Mouse (Mus musculus): ENCODE measurements around the gene Osbp2. TPM values are rescaled to one million over a fixed set of nuclear protein-coding genes. Genes with fewer than 3 reads are reported as not detected.

Osbp2 gene
- total RNA-seq, 2 experiments from 2014 or later: 0.45 to 0.47 TPM

- intact Hi-C loops (cut with DNase I; ENCODE audit: low total_unique reads): no loop called here
- DNase-seq: no peak
Measured at GRCm38 (mm10) chr11:3683696-3684095, 180.0 kb downstream of the Osbp2 start.

- no peak for DNase-seq
- intact Hi-C loops (cut with DNase I; ENCODE audit: low total_unique reads): no loop called here
Measured at GRCm38 (mm10) chr11:3679771-3680170, 183.9 kb downstream of the Osbp2 start.

- DNase-seq: no peak
- intact Hi-C loops (cut with DNase I; ENCODE audit: low total_unique reads): no loop called here
Measured at GRCm38 (mm10) chr11:3677204-3677603, 186.5 kb downstream of the Osbp2 start.

- intact Hi-C loops (cut with DNase I; ENCODE audit: low total_unique reads): no loop called here
- no peak for DNase-seq
Measured at GRCm38 (mm10) chr11:3676423-3676822, 187.3 kb downstream of the Osbp2 start.

GRCm38 (mm10) chr11:3674545-3674944, 189.2 kb downstream of the Osbp2 start:
- intact Hi-C loops (cut with DNase I; ENCODE audit: low total_unique reads): no loop called here
- no peak for DNase-seq

- intact Hi-C loops (cut with DNase I; ENCODE audit: low total_unique reads): no loop called here
- no peak for DNase-seq
Measured at GRCm38 (mm10) chr11:3671000-3671628, 192.6 kb downstream of the Osbp2 start.

- intact Hi-C loops (cut with DNase I; ENCODE audit: low total_unique reads): no loop called here
- no peak for DNase-seq
Measured at GRCm38 (mm10) chr11:3669849-3670248, 193.9 kb downstream of the Osbp2 start.

- DNase-seq: no peak
- intact Hi-C loops (cut with DNase I; ENCODE audit: low total_unique reads): no loop called here
Measured at GRCm38 (mm10) chr11:3668768-3669167, 194.9 kb downstream of the Osbp2 start.

- intact Hi-C loops (cut with DNase I; ENCODE audit: low total_unique reads): no loop called here
- DNase-seq: no peak
Measured at GRCm38 (mm10) chr11:3667506-3667905, 196.2 kb downstream of the Osbp2 start.

- intact Hi-C loops (cut with DNase I; ENCODE audit: low total_unique reads): no loop called here
- DNase-seq: no peak
Measured at GRCm38 (mm10) chr11:3661964-3662363, 201.7 kb downstream of the Osbp2 start.

Other genes starting within 250 kb of the Osbp2 start
- 10 to 100 TPM; 17.4 to 17.5 TPM for gene Morc2a, start 214.7 kb downstream of the Osbp2 start, total RNA-seq (2021)
- gene 4921536K21Rik, start 31.2 kb upstream of the Osbp2 start, total RNA-seq (2021): under 1 TPM; 0.10 to 0.11 TPM
- gene Dusp18, start 31.3 kb upstream of the Osbp2 start, total RNA-seq (2021): 1 to 10 TPM; 2.7 to 4.0 TPM
- 10 to 100 TPM; 17.4 to 20.3 TPM for gene Slc35e4, start 50.8 kb upstream of the Osbp2 start, total RNA-seq (2021)
- gene Tcn2, start 68.3 kb upstream of the Osbp2 start, total RNA-seq (2021): 10 to 100 TPM; 18.8 to 22.8 TPM
- gene Pes1, start 100.1 kb upstream of the Osbp2 start, total RNA-seq (2021): 10 to 100 TPM; 32.2 to 37.1 TPM
- gene 4930556J24Rik, start 112.9 kb upstream of the Osbp2 start, total RNA-seq (2021): not detected
- gene Gal3st1, start 119.7 kb upstream of the Osbp2 start, total RNA-seq (2021): 1 to 10 TPM; 1.1 to 3.0 TPM
- gene Sec14l4, start 167.6 kb upstream of the Osbp2 start, total RNA-seq (2021): not detected
- not detected for gene Sec14l3, start 200.9 kb upstream of the Osbp2 start, total RNA-seq (2021)
- 10 to 100 TPM; 40.8 to 47.8 TPM for gene Mtfp1, start 231.5 kb upstream of the Osbp2 start, total RNA-seq (2021)

Data from gastrocnemius, postnatal 14 days (tissue).